Mouse (Mus musculus) layer of hippocampus, adult 18-20 months (tissue): ENCODE measurements around the gene Rspry1. TPM values are rescaled to one million over a fixed set of nuclear protein-coding genes. Genes with fewer than 3 reads are reported as not detected.

Experiments used
- total RNA-seq, 2 experiments: library from RNA; stranded (reverse); gene quantifications; 2 replicates each; pipeline ENCODE4 v1.2.3; 2021

Gene Rspry1
- total RNA-seq, 2 experiments from 2014 or later = 25.1 to 26.4 TPM

Other genes starting within 250 kb of the Rspry1 start
- gene Herpud1, start 215.5 kb upstream of the Rspry1 start, total RNA-seq = 10 to 100 TPM; 66.6 to 76.8 TPM
- gene Nlrc5, start 167.6 kb upstream of the Rspry1 start, total RNA-seq = 1 to 10 TPM in 1 of 2 experiments, under 1 TPM in 1; 0.30 to 1.1 TPM
- gene Cpne2, start 68.9 kb upstream of the Rspry1 start, total RNA-seq = 10 to 100 TPM; 41.9 to 48.2 TPM
- 10 to 100 TPM; 37.7 to 46.2 TPM for gene Fam192a, start 60 bp downstream of the Rspry1 start, total RNA-seq
- 100 to 1,000 TPM; 138 to 153 TPM for gene Arl2bp, start 64.7 kb downstream of the Rspry1 start, total RNA-seq
- gene Pllp, start 94.3 kb downstream of the Rspry1 start, total RNA-seq = 10 to 100 TPM; 37.0 to 42.6 TPM
- gene Ccl22, start 143.7 kb downstream of the Rspry1 start, total RNA-seq = under 1 TPM; 0.15 to 0.23 TPM
- 100 to 1,000 TPM; 400 to 401 TPM for gene Cx3cl1, start 170.1 kb downstream of the Rspry1 start, total RNA-seq
- 1 to 10 TPM; 4.7 to 4.9 TPM for gene Ccl17, start 208.5 kb downstream of the Rspry1 start, total RNA-seq
- 10 to 100 TPM; 75.1 to 91.6 TPM for gene Coq9, start 236.4 kb downstream of the Rspry1 start, total RNA-seq
- 10 to 100 TPM; 69.4 to 77.1 TPM for gene Ciapin1, start 236.4 kb downstream of the Rspry1 start, total RNA-seq